Mouse (Mus musculus): ENCODE measurements around the gene Vmn1r24. TPM values are rescaled to one million over a fixed set of nuclear protein-coding genes. Genes with fewer than 3 reads are reported as not detected.
"Not testable (repeated sequence)": the region's sequence is repeated elsewhere in the genome, so short reads cannot be mapped to it uniquely, and the experiment has no call there.

The Vmn1r24 gene
- total RNA-seq (2021), result not detected
- long read RNA-seq, experiment 1, result 0 reads
- long read RNA-seq, experiment 2, result 0 reads

DNA sequence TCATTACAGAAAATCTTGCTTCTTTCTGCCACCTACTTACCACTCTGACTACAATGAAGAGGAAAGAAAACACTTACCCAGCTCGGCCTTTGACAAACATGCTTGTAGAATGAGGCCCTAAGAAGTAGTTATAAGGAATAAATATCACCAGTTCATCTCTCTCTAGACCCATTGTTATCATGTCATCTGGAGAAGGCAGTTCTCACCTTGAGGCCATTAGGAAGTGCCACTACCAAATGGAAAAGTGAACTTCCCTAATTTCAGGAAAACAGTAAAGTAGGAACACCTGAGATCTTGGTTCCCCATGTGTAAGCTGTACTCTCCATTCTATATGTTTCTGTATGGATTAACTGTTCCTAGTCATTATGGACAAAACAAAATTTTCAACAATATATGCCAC lies at the start of gene Vmn1r24:
Gene Vmn1r24, minus strand, starts transcription at position 101 of the 400 bp plus-strand sequence.
- DNase-seq (ENCODE audit: low spot score in 2 of 2), result not testable (repeated sequence)

- DNase-seq (ENCODE audit: low spot score in 2 of 2), result no peak
Observed at GRCm38 (mm10) chr6:57980710-57981109, 19.4 kb upstream of the Vmn1r24 start, which contains the start of gene Vmn1r25. Gene Vmn1r25, minus strand, starts transcription at chr6:57980810.

- no peak for DNase-seq (ENCODE audit: low spot score in 2 of 2)
Observed at GRCm38 (mm10) chr6:57926738-57927137, 34.6 kb downstream of the Vmn1r24 start, which contains the start of gene Vmn1r23. Gene Vmn1r23, minus strand, starts transcription at chr6:57926838.

DNA sequence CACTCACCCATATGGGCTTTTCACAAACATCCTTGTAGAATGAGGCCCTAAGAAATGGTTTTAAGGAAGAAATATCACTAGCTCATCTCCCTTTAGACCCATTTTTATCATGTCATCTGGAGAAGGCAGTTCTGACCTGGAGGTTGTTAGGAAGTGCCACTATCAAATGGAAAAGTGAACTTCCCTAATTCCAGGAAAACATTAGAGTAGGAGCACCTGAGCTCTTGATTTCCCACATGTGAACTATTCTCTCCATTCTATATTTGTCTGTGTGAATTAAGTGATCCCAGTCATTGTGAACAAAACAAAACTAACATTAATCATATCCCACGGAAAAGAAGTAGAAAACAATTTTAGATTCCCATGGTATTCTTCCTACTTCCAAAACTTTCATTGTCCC lies 53.4 kb downstream of the Vmn1r24 start, which contains the start of gene Vmn1r22:
Gene Vmn1r22, minus strand, starts transcription at position 101 of the 400 bp plus-strand sequence.
- DNase-seq (ENCODE audit: low spot score in 2 of 2), result no peak

Other genes with a start within 250 kb of the Vmn1r24 start
- 10 to 100 TPM; 15.4 to 16.2 TPM for gene Vopp1, start 136.3 kb downstream of the Vmn1r24 start, total RNA-seq (2021)
- gene Vmn1r21, start 111.2 kb downstream of the Vmn1r24 start, total RNA-seq (2021), result not detected
- not detected for gene Vmn1r22, start 53.5 kb downstream of the Vmn1r24 start, total RNA-seq (2021)
- gene Vmn1r23, start 34.7 kb downstream of the Vmn1r24 start, total RNA-seq (2021), result not detected
- gene Vmn1r25, start 19.3 kb upstream of the Vmn1r24 start, total RNA-seq (2021), result not detected
- not detected for gene Vmn1r26, start 53.7 kb upstream of the Vmn1r24 start, total RNA-seq (2021)